Mouse (Mus musculus) stomach, postnatal 0 days (tissue): ENCODE measurements at regions not wholly inside any gene's neighbourhood (a gene's known extent, or its start where the extent isn't known, plus 50 kb on each side); places are given as distances from the start of the nearest gene placed in this dataset.

Experiments
- CTCF ChIP-seq: IDR thresholded peaks from 2 replicates; pipeline ENCODE4 v1.5.1; 2016; ENCODE audit warnings: antibody characterized with exemption, low read depth, mild to moderate bottlenecking, moderate library complexity
- EP300 ChIP-seq: optimal IDR thresholded peaks from 2 replicates; pipeline ENCODE3; 2016; ENCODE audit warnings: antibody characterized with exemption

DNA sequence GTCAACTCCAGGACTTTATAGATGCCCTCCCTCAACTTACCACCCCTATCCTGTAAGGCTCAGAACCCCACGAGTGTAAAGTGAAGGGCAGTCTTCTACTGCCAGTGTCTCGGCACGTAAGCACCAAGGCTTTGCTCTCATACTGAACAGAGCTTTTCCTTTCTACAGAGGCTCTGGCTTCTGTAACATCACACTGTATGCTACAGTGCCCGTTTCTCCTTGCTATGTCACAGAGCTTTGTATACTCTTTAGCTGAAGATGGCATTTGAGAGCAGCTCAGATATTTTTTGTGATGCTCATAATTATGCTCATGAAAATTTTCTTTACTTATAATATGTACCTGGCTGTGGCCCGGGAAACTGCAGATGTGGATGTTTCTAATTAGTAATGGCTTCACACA, 53.2 kb upstream of the Gpc5 start:
- TF ChIP-seq EP300 (no peak), CTCF (no peak)
